Mouse (Mus musculus) spleen, adult 2 months (tissue): Measurements from ENCODE around the gene 4930579F01Rik.

ENCODE experiments used
- CTCF ChIP-seq: fragments of 200-500 bp; IDR thresholded peaks from 2 replicates; pipeline ENCODE4 v1.5.1; 2011; ENCODE audit warnings: mild to moderate bottlenecking, inconsistent platforms; ENCODE audit not compliant: insufficient read depth, insufficient read length, insufficient replicate concordance; ENCODE audit errors: extremely low read depth
- POLR2A ChIP-seq: fragments of 200-500 bp; IDR thresholded peaks from 2 replicates; pipeline ENCODE4 v1.6.1; 2011; ENCODE audit warnings: low read depth, low read length, inconsistent platforms

GRCm38 (mm10) chr3:138210432-138211075, 16.9 kb upstream of the 4930579F01Rik start:
- TF ChIP-seq CTCF (no peak), POLR2A (no peak)
